Mouse (Mus musculus) kidney, adult 2 months (tissue): ENCODE data around the gene Nebl.

Experiments
- CTCF ChIP-seq: fragments of 200-500 bp; conservative IDR thresholded peaks from 2 replicates; pipeline ENCODE4 v1.5.1; 2011; ENCODE audit warnings: low read depth, mild to moderate bottlenecking, control low read depth, low read length, moderate library complexity, mixed read lengths; ENCODE audit not compliant: insufficient read depth, insufficient read length
- POLR2A ChIP-seq: fragments of 200-500 bp; IDR thresholded peaks from one replicate; pipeline ENCODE4 v1.6.1; 2011; ENCODE audit warnings: low read depth, low read length, control low read depth

DNA sequence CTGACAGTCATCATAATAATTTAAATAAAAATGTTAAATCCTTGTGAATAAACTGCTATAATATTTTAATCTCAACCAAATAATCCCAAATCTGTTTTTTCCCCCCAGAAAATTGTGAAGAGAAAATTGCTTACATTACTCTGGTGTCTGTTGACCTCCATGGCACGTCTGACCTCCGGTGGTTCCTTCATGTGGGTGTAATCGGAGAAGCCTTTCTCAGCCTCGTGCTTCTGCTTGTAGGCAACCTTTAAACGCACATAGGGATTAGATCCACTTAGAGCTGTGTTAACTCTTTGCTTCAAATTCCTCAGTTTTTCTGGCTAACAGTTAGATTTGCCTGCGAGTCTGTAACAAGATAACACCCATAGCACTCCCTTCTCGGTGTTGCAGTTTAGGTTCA is 287.7 kb downstream of the Nebl start:
- TF ChIP-seq CTCF = no peak
- no peak for TF ChIP-seq POLR2A
